Mouse (Mus musculus) spleen, adult 10 weeks (tissue): Measurements from ENCODE around the gene Zfp988. TPM values are rescaled to one million over a fixed set of nuclear protein-coding genes. Genes with fewer than 3 reads are reported as not detected.

ENCODE experiments used
- polyA plus RNA-seq: library from polyadenylated mRNA; stranded (reverse); fragments of 350-450 nt; fragmentation: Illumina TruSeq; extraction: RNeasy Lipid Tissue Mini Kit (QIAGEN cat#74804); gene quantifications from one replicate; pipeline ENCODE4 v1.2.3, GENCODE M21; 2015; ENCODE audit warnings: low replicate concordance; ENCODE audit not compliant: insufficient read depth

Gene Zfp988
- polyA plus RNA-seq: 0.52 TPM

DNA sequence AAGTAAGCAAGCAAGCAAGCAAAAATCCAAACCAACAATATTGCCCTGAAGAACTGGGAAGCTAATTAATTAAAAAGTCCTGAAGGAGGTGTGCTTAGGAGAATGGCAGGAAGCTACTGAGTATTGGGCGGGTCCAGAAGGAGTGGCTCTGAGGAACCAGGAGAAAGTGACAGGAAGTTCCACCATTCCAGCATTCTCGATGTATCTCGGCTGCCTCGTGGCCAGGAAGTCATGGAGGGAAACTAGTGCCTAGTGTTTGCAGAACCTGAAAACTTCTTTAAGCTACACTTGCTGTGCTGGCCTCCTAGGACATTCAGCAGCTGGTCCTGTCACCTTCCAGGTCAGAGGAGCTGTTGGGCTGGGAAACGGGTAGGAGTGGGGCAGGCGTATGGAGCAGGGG lies at the start of gene Zfp988:
Gene Zfp988, plus strand, starts transcription at position 239 of the 400 bp plus-strand sequence.

GRCm38 (mm10) chr4:147361003-147361402 lies 55.5 kb downstream of the Zfp988 start, which contains the start of gene Zfp978:
Zfp978 (plus strand) TSS chr4:147361303.

Other genes with a start within 250 kb of the Zfp988 start
- gene Zfp991, start 173.6 kb upstream of the Zfp988 start, polyA plus RNA-seq: 23.8 TPM
- gene Zfp978, start 55.6 kb downstream of the Zfp988 start, polyA plus RNA-seq: not detected
- gene Zfp982, start 186.7 kb downstream of the Zfp988 start, polyA plus RNA-seq: 3.9 TPM
- 0.41 TPM for gene Gm16503, start 234.5 kb downstream of the Zfp988 start, polyA plus RNA-seq
- gene Zfp985, start 247.6 kb downstream of the Zfp988 start, polyA plus RNA-seq: 0.32 TPM